Mouse (Mus musculus) activated CD4-positive, CD25-positive, alpha-beta regulatory T cell, adult 4 months (primary cell): ENCODE results near the gene Use1. TPM values are rescaled to one million over a fixed set of nuclear protein-coding genes. Genes with fewer than 3 reads are reported as not detected.

Experiments used
- ATAC-seq: one replicate; pipeline ENCODE4 v1.8.0; 2017
- polyA plus RNA-seq, 2 experiments: library from polyadenylated mRNA; unstranded; fragments of 100-300 nt; shearing (Covaris generic); gene quantifications; one replicate each; pipeline ENCODE4 v1.2.1; 2017

Use1 gene
- polyA plus RNA-seq, 2 experiments from 2014 or later, result 302 to 322 TPM

GRCm38 (mm10) chr8:71379008-71379407, 12.4 kb downstream of the Use1 start:
- ATAC-seq, result no peak

- ATAC-seq, result no peak
Observed at GRCm38 (mm10) chr8:71379512-71380075, 12.9 kb downstream of the Use1 start.

GRCm38 (mm10) chr8:71380178-71381171, 13.8 kb downstream of the Use1 start:
- no peak for ATAC-seq

GRCm38 (mm10) chr8:71381421-71381970, 14.8 kb downstream of the Use1 start, which contains the start of gene Nr2f6:
Gene Nr2f6 (minus strand): TSS chr8:71381960.
- no peak for ATAC-seq

GRCm38 (mm10) chr8:71381971-71382961, 15.6 kb downstream of the Use1 start:
- peak; percentile 62 for ATAC-seq

GRCm38 (mm10) chr8:71383396-71383795, 16.7 kb downstream of the Use1 start:
- no peak for ATAC-seq

- ATAC-seq, result no peak
Observed at GRCm38 (mm10) chr8:71383860-71384259, 17.2 kb downstream of the Use1 start.

- no peak for ATAC-seq
Observed at GRCm38 (mm10) chr8:71385212-71385835, 18.7 kb downstream of the Use1 start.

GRCm38 (mm10) chr8:71388267-71388666, 21.6 kb downstream of the Use1 start:
- no peak for ATAC-seq

GRCm38 (mm10) chr8:71391696-71392095, 25.0 kb downstream of the Use1 start:
- no peak for ATAC-seq

GRCm38 (mm10) chr8:71392391-71392790, 25.7 kb downstream of the Use1 start:
- no peak for ATAC-seq

- no peak for ATAC-seq
Observed at GRCm38 (mm10) chr8:71392871-71393270, 26.2 kb downstream of the Use1 start.

- no peak for ATAC-seq
Observed at GRCm38 (mm10) chr8:71394481-71394880, 27.8 kb downstream of the Use1 start.

GRCm38 (mm10) chr8:71395071-71395470, 28.4 kb downstream of the Use1 start:
- no peak for ATAC-seq

- ATAC-seq, result no peak
Observed at GRCm38 (mm10) chr8:71395629-71396028, 29.0 kb downstream of the Use1 start, which contains the start of gene Ushbp1. Gene Ushbp1 (minus strand): TSS chr8:71395802.

GRCm38 (mm10) chr8:71396639-71397305, 30.1 kb downstream of the Use1 start, which contains the start of gene Babam1:
Gene Babam1 (plus strand): TSS chr8:71396861.
- ATAC-seq, result peak; percentile 99

GRCm38 (mm10) chr8:71397701-71398100, 31.1 kb downstream of the Use1 start:
- no peak for ATAC-seq

GRCm38 (mm10) chr8:71400826-71401225, 34.2 kb downstream of the Use1 start:
- no peak for ATAC-seq

GRCm38 (mm10) chr8:71401454-71401853, 34.8 kb downstream of the Use1 start:
- ATAC-seq, result no peak

- no peak for ATAC-seq
Observed at GRCm38 (mm10) chr8:71402446-71402964, 35.9 kb downstream of the Use1 start.
